Mouse (Mus musculus) gastrocnemius, postnatal 25 days (tissue): ENCODE measurements around the gene Fam172a. TPM values are rescaled to one million over a fixed set of nuclear protein-coding genes. Genes with fewer than 3 reads are reported as not detected.

Source experiments
- DNase-seq: peaks from one replicate; pipeline ENCODE4 v3.0.0; 2022
- total RNA-seq, 2 experiments: library from RNA; stranded (reverse); gene quantifications; 1 replicate in 1 of 2; 2 replicates in 1 of 2; pipeline ENCODE4 v1.2.3; 2021

Gene Fam172a
- total RNA-seq, 2 experiments from 2014 or later: 6.4 to 7.8 TPM

DNA sequence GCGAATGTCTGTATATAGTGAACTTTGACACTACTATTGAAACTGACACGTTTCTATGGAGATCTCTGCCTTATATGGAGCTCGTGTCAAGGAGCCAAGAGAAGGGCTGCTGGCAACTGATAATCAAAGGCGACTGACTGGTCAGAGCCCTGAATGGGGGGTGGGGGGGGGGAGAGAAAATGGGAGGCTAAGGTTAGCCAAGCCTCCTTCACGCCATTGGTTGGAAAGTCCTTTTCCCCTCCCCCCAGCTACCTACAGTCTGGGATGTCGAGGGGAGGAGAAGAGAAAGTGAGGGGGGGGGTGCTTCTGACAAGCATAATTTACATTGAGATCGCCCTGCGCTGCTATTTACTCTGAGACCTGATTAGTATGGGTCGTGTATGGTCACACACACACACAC, 498.6 kb downstream of the Fam172a start:
- no peak for DNase-seq

DNA sequence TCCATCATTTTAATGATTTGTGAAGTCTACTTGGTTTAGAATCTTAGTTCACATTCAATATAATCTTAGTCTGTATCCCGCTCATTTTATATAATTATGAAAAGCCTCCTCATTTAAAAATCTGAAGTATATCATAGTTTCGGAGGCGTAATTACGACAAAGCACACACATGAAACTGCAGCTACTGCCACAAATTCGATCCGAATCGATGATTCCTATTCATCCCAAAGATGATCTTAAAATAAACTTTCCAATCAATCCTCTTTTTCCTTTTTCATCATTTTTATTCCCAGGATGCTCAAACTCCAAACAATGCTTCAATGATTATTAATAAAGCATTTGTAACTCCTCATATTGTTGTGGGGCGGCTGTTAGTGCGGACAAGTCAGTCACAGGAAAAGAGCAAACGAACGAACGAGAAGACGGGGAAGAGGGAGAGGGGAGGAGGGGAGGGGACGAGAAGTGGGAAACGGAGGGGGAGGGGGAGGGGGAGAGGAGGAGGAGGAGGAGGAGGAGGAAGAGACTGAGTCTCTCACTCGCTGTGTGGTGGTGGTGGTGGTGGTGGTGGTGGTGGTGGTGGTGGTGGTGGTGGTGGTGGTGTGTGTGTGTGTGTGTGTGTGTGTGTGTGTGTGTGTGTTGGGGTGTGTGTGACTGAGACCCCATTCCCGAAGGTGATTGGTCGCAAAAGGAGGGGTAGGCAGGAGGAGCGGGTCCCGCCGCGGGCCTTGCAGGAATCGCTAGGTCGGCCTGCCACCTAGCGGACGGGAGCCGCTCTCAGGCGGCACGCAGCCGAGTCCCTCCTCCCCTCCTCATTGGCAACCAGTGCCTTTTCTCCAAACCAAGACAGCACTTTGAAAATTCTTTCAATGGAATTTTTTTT, 499.4 kb downstream of the Fam172a start:
- DNase-seq: peak; percentile 81

DNA sequence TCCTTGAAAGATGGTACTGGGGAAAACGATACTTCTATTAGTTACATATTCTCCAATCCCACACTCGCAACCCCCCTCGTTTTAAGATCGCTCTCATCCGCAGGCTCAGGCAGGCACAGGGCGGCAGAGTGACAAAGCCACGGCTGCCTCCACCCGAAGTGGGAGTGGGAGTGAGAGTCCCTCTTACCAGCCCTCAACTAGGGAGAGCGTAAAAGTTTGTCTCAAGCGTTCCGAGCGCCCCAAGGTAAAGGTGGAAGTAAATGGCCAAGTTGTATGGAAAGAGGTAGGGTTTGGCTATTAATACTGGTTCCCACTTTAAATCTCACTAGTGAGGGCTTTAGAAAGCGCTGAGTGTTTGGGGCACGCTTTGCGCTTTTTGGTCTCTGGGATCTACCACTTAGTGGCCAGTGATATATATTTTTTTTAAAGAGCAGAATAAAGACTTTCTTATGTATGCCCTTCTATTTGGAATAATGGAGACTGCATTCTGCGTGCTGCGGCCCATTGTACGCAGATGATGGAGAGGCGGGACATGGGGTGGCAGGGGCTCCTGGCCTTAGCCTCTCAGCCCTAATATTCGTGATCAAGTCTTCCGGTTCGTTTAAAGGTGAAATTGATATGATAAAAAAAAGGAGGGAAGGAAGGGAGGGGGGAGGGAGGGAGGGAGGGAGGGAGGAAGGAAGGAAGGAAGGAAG, 500.2 kb downstream of the Fam172a start:
- DNase-seq: no peak

DNA sequence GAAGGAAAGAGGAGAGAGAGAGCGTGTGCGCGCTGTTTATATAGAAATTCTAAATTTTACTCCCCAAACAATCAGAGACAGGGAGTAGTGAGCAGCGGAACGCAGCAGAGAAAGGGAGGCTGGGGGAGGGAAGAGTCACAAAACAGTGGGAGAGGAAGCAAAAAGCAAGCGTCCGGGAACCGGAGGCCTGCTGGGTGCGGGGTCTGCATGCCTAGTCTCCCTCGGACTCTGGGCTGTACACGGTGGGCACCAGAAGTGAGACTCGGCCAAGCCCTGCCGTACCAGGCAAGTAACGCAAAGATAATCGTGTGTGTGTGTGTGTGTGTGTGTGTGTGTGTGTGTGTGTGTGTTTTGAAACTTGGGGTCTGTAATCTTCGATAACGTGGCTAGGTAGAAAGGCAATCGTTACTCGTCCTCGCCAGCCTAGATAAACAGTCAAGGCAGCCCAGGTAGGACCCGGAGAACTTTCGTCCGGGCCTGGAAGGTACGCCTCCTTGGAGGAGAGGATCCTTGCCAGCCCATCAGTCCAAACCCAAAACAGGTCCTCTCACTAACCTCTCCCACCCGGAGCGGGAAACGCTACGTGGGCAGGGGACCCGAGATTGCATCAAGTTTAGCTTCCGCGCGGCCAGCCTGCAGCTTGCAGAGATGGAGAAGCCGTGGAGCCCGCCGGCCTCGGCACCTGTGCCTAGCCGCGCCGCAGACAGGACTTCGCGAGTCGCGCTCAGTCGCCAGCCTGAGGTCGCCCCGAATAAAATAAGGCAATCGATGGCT, 500.9 kb downstream of the Fam172a start:
- DNase-seq: no peak

GRCm38 (mm10) chr13:78203348-78204061, 501.7 kb downstream of the Fam172a start:
- no peak for DNase-seq

GRCm38 (mm10) chr13:78205426-78205825, 503.6 kb downstream of the Fam172a start:
- no peak for DNase-seq

DNA sequence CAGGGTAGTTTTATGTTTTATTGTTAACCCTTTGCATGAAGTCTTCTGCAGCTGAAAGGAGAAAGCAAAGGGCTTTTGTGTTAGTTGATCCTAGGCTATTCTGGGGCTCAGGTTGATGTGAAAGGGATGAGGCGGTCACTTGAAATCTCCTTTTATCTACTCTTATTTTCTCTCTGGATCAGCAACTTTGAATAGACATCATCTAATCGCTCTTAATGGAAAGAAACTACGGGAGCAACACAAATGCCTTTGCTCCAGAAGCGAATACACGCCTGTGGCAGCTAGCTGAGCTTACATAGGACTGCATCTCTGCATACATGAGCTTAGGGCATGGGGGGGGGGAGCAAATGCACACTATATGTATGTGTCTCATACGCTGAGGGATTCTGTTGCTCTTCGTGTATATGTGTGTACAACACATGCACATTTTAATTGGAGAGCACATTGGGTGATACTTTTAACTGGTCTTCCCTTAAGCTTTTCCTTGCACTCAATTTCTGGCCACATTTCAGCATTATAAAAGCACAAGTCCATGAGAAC, 505.1 kb downstream of the Fam172a start:
- DNase-seq: no peak

GRCm38 (mm10) chr13:78207796-78208645, 506.2 kb downstream of the Fam172a start:
- no peak for DNase-seq

- no peak for DNase-seq
Observed at GRCm38 (mm10) chr13:78208689-78209410, 507.0 kb downstream of the Fam172a start.

- DNase-seq: no peak
Observed at GRCm38 (mm10) chr13:78209611-78210028, 507.8 kb downstream of the Fam172a start.

DNA sequence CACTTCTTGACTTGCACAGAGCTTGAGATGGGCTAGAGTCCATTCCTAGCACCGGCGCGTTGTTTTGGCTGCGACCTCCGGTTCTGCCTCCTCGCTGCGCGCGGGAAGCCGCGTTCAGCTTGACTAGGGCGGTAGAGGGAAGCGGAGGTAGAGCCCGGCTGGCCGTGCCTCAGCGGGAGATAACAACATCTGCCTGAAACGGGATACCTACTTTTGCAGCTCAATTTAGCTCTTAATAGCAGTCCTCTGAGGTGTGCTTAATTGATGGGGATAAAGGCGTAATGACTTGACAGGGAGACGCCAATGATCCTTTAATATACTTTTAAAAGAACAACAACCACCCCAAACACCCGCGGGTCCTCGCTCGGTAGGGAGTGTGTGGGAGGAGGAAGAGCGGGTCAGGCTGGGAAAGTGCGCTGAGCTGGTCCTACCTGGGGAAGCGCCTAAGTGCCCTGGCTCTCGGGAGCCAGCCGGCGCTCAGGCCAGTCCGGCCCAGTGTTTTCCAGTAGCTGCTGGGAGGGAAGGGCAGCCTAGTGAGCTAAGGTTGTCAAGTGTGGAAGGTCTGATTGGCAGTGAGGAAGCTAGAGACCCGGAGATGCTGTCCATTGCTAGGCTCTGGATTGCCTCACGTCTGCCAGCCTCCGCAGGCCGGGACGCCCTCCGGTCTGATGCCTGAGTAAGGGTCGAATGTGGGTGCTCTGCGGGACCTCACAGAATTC, 508.4 kb downstream of the Fam172a start:
- DNase-seq: no peak

DNA sequence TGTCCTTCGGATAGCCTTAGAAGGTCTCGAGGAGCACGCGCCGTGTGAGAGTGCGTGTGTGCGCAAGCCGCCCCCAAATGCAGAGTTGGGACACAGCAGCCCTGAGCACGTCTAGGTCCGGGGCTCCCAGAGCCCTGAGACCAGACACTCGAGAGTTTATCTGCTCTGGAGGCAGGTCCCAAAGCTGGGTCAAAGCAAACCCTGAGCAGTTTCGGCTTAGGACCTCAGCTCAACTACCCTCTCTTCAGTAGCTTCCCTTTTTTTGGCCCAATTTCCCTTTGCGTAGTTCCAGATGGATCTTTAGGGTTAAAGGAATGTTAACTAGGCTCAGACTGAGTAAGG, 508.9 kb downstream of the Fam172a start:
- no peak for DNase-seq

GRCm38 (mm10) chr13:78211231-78212010, 509.6 kb downstream of the Fam172a start:
- no peak for DNase-seq

- DNase-seq: no peak
Observed at GRCm38 (mm10) chr13:78212111-78212510, 510.3 kb downstream of the Fam172a start.

- DNase-seq: no peak
Observed at GRCm38 (mm10) chr13:78213155-78213554, 511.3 kb downstream of the Fam172a start.

GRCm38 (mm10) chr13:78215223-78215622, 513.4 kb downstream of the Fam172a start:
- DNase-seq: no peak
